Mouse (Mus musculus): ENCODE data around the gene Nxpe4. TPM values are rescaled to one million over a fixed set of nuclear protein-coding genes. Genes with fewer than 3 reads are reported as not detected.
"Not testable (repeated sequence)": the region's sequence is repeated elsewhere in the genome, so short reads cannot be mapped to it uniquely, and the experiment has no call there.

Gene Nxpe4
- polyA plus RNA-seq, 1 experiment from 2014 or later, result 7.8 TPM

DNA sequence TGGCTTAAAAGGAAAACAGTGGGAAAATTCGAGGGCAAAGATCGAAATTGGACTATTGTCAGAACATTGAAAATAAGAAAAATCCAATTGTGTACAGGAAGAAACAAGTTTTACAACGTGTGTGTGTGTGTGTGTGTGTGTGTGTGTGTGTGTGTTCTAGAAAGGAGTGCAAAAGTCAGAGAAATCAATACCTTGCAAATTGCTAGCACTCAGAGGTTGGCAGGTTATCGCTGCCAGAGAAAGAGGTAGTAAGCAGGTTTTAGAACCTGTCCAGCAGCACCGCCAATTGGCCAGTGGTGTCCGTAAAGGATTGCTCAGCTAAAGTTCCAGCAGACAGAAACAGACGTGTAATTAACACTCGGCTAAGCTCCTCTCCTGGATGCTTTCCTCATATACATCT lies 122.4 kb downstream of the Nxpe4 start:
- Histone ChIP-seq H3K27me3 (ENCODE audit: control insufficient read depth, insufficient read depth, low read length) (no peaks in the 10 kb centered on the region), H3K9me3 (ENCODE audit: control insufficient read depth, low read length) (no peaks in the 10 kb centered on the region), H3K4me3 (ENCODE audit: low read length) (no peak overlapping the region), H3K9ac (ENCODE audit: low read depth, low read length) (no peak overlapping the region), H3K27ac (ENCODE audit: low read depth, low read length) (no peak overlapping the region), H3K4me2 (replicated peaks; ENCODE audit: low read depth, low read length) (no peak overlapping the region), H3K36me3 (ENCODE audit: control insufficient read depth, insufficient read depth, low read length) (no peaks in the 10 kb centered on the region), H3K4me1 (ENCODE audit: control insufficient read depth, insufficient read depth, low read length) (no peaks in the 10 kb centered on the region)
- WGBS, result 89% methylated on average over 8 of the region's 8 CpGs
- ATAC-seq (ENCODE audit: low FRiP score, low TSS enrichment), result no peak

GRCm38 (mm10) chr9:48290281-48290680 lies 128.5 kb downstream of the Nxpe4 start:
- Histone ChIP-seq H3K27ac (ENCODE audit: low read depth, low read length) (no peak overlapping the region), H3K36me3 (ENCODE audit: control insufficient read depth, insufficient read depth, low read length) (no peaks in the 10 kb centered on the region), H3K4me3 (ENCODE audit: low read length) (no peak overlapping the region), H3K4me1 (ENCODE audit: control insufficient read depth, insufficient read depth, low read length) (no peaks in the 10 kb centered on the region), H3K9ac (ENCODE audit: low read depth, low read length) (no peak overlapping the region), H3K9me3 (ENCODE audit: control insufficient read depth, low read length) (no peaks in the 10 kb centered on the region), H3K27me3 (ENCODE audit: control insufficient read depth, insufficient read depth, low read length) (no peaks in the 10 kb centered on the region), H3K4me2 (replicated peaks; ENCODE audit: low read depth, low read length) (no peak overlapping the region)
- 93% methylated on average over 1 of the region's 1 CpGs for WGBS
- ATAC-seq (ENCODE audit: low FRiP score, low TSS enrichment), result no peak

GRCm38 (mm10) chr9:48294754-48295153 lies 132.9 kb downstream of the Nxpe4 start:
- Histone ChIP-seq H3K4me3 (ENCODE audit: low read length) (no peak overlapping the region), H3K9me3 (ENCODE audit: control insufficient read depth, low read length) (no peaks in the 10 kb centered on the region), H3K4me1 (ENCODE audit: control insufficient read depth, insufficient read depth, low read length) (0 out of 2 replicates have a peak, but pooled peaks cover 3% of the 10 kb centered on the region), H3K27ac (ENCODE audit: low read depth, low read length) (no peak overlapping the region), H3K9ac (ENCODE audit: low read depth, low read length) (no peak overlapping the region), H3K4me2 (replicated peaks; ENCODE audit: low read depth, low read length) (no peak overlapping the region), H3K36me3 (ENCODE audit: control insufficient read depth, insufficient read depth, low read length) (no peaks in the 10 kb centered on the region), H3K27me3 (ENCODE audit: control insufficient read depth, insufficient read depth, low read length) (no peaks in the 10 kb centered on the region)
- no peak for ATAC-seq (ENCODE audit: low FRiP score, low TSS enrichment)
- WGBS, result 77% methylated on average over 2 of the region's 2 CpGs

GRCm38 (mm10) chr9:48298983-48299382 lies 137.2 kb downstream of the Nxpe4 start:
- no peak overlapping the region for H3K27ac ChIP-seq (ENCODE audit: low read depth, low read length)
- H3K9me3 ChIP-seq (ENCODE audit: control insufficient read depth, low read length), result no peaks in the 10 kb centered on the region
- no peak for ATAC-seq (ENCODE audit: low FRiP score, low TSS enrichment)
- H3K4me1 ChIP-seq (ENCODE audit: control insufficient read depth, insufficient read depth, low read length), result 0 out of 2 replicates have a peak, but pooled peaks cover 3% of the 10 kb centered on the region
- H3K27me3 ChIP-seq (ENCODE audit: control insufficient read depth, insufficient read depth, low read length), result no peaks in the 10 kb centered on the region
- H3K36me3 ChIP-seq (ENCODE audit: control insufficient read depth, insufficient read depth, low read length), result no peaks in the 10 kb centered on the region
- no peak overlapping the region for H3K4me2 ChIP-seq (replicated peaks; ENCODE audit: low read depth, low read length)
- H3K4me3 ChIP-seq (ENCODE audit: low read length), result no peak overlapping the region
- H3K9ac ChIP-seq (ENCODE audit: low read depth, low read length), result no peak overlapping the region
- 82% methylated on average over 7 of the region's 7 CpGs for WGBS

DNA sequence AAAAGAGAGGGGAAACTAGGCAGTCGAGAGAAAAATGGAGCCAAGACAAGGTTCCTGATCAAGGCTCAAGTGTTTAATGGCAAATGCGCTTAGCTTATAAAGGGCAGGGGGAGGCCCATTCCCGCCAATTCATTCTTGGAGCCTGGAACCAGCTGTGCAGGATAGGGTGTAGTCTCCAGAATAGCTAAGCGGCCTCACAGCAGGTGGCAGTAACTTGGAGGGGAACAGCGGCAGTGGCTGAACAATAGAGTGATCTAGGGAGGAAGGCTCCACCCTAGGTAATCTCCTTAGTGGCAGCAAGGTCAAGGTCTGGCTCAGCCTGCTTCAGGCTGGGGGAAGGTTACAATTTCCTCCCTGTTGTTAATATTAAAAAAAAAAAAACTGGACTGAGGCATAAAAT lies 141.7 kb downstream of the Nxpe4 start:
- H3K9ac ChIP-seq (ENCODE audit: low read depth, low read length); H3K4me3 ChIP-seq (ENCODE audit: low read length); H3K36me3 ChIP-seq (ENCODE audit: control insufficient read depth, insufficient read depth, low read length); H3K27ac ChIP-seq (ENCODE audit: low read depth, low read length); H3K27me3 ChIP-seq (ENCODE audit: control insufficient read depth, insufficient read depth, low read length); H3K9me3 ChIP-seq (ENCODE audit: control insufficient read depth, low read length); H3K4me2 ChIP-seq (replicated peaks; ENCODE audit: low read depth, low read length); H3K4me1 ChIP-seq (ENCODE audit: control insufficient read depth, insufficient read depth, low read length); ATAC-seq (ENCODE audit: low FRiP score, low TSS enrichment): not testable (repeated sequence)
- WGBS, result 51% methylated on average over 5 of the region's 5 CpGs

DNA sequence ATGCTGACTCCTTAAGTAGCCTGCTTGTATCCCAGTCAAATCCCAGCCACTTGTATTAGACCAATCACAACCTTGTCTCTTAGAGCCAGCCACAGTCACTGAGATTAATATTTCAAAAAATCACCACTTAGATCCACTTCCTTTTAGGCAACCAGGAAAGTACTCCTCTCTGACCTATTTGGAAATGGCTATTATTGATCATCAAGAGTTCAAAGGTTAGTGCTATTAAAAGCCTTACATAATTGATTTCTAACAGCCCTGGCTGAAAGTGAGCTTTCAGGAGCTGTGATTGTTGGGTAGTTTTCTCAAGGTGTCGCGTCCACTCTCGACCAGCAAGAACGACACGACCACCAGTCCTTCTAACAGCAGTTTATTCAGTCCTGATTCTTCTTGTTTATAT lies 149.4 kb downstream of the Nxpe4 start:
- H3K9ac ChIP-seq (ENCODE audit: low read depth, low read length), result no peak overlapping the region
- no peak overlapping the region for H3K4me2 ChIP-seq (replicated peaks; ENCODE audit: low read depth, low read length)
- H3K36me3 ChIP-seq (ENCODE audit: control insufficient read depth, insufficient read depth, low read length), result no peaks in the 10 kb centered on the region
- no peaks in the 10 kb centered on the region for H3K9me3 ChIP-seq (ENCODE audit: control insufficient read depth, low read length)
- H3K27ac ChIP-seq (ENCODE audit: low read depth, low read length), result no peak overlapping the region
- H3K4me3 ChIP-seq (ENCODE audit: low read length), result no peak overlapping the region
- H3K27me3 ChIP-seq (ENCODE audit: control insufficient read depth, insufficient read depth, low read length), result no peaks in the 10 kb centered on the region
- WGBS, result 78% methylated on average over 5 of the region's 5 CpGs
- no peaks in the 10 kb centered on the region for H3K4me1 ChIP-seq (ENCODE audit: control insufficient read depth, insufficient read depth, low read length)
- ATAC-seq (ENCODE audit: low FRiP score, low TSS enrichment), result no peak

- H3K4me1 ChIP-seq (ENCODE audit: control insufficient read depth, insufficient read depth, low read length), result no peaks in the 10 kb centered on the region
- no peaks in the 10 kb centered on the region for H3K27me3 ChIP-seq (ENCODE audit: control insufficient read depth, insufficient read depth, low read length)
- ATAC-seq (ENCODE audit: low FRiP score, low TSS enrichment), result no peak
- 45% methylated on average over 3 of the region's 3 CpGs for whole genome bisulfite sequencing
- H3K36me3 ChIP-seq (ENCODE audit: control insufficient read depth, insufficient read depth, low read length), result no peaks in the 10 kb centered on the region
- H3K27ac ChIP-seq (ENCODE audit: low read depth, low read length), result peak overlapping the region; percentile 55; the same call in 1 of the 2 replicates
- H3K4me2 ChIP-seq (replicated peaks; ENCODE audit: low read depth, low read length), result no peak overlapping the region
- H3K9ac ChIP-seq (ENCODE audit: low read depth, low read length), result no peak overlapping the region
- H3K4me3 ChIP-seq (ENCODE audit: low read length), result no peak overlapping the region
- H3K9me3 ChIP-seq (ENCODE audit: control insufficient read depth, low read length), result no peaks in the 10 kb centered on the region
These were observed 152.4 kb downstream of the Nxpe4 start for GRCm38 (mm10) chr9:48314194-48314593.

GRCm38 (mm10) chr9:48315825-48316224 lies 154.0 kb downstream of the Nxpe4 start:
- WGBS, result 74% methylated on average over 1 of the region's 1 CpGs
- no peaks in the 10 kb centered on the region for H3K4me1 ChIP-seq (ENCODE audit: control insufficient read depth, insufficient read depth, low read length)
- H3K9me3 ChIP-seq (ENCODE audit: control insufficient read depth, low read length), result no peaks in the 10 kb centered on the region
- no peak overlapping the region for H3K4me3 ChIP-seq (ENCODE audit: low read length)
- no peaks in the 10 kb centered on the region for H3K27me3 ChIP-seq (ENCODE audit: control insufficient read depth, insufficient read depth, low read length)
- ATAC-seq (ENCODE audit: low FRiP score, low TSS enrichment), result no peak
- no peak overlapping the region for H3K4me2 ChIP-seq (replicated peaks; ENCODE audit: low read depth, low read length)
- H3K27ac ChIP-seq (ENCODE audit: low read depth, low read length), result no peak overlapping the region
- no peak overlapping the region for H3K9ac ChIP-seq (ENCODE audit: low read depth, low read length)
- no peaks in the 10 kb centered on the region for H3K36me3 ChIP-seq (ENCODE audit: control insufficient read depth, insufficient read depth, low read length)

DNA sequence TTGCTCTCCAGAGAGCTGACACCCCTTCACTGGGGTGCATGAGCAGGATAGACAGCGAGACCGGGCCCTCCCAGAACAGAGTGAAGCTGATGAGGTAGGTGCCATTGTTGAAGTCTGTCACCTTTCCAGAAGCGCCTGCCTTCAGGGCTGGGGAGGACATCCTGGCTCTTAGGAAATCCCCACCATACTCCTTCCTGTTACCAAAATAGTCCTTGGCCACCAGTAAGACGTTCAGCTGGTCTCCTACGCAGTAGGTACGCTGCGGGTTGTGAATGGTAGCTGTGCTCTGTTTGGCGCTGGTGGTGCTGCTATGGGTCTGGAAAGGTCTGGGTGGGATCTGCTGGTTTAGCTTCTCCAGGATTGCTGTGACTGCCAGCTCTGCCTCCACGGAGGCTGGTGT lies 164.5 kb downstream of the Nxpe4 start:
- no peak overlapping the region for H3K27ac ChIP-seq (ENCODE audit: low read depth, low read length)
- H3K9me3 ChIP-seq (ENCODE audit: control insufficient read depth, low read length), result no peaks in the 10 kb centered on the region
- H3K27me3 ChIP-seq (ENCODE audit: control insufficient read depth, insufficient read depth, low read length), result no peaks in the 10 kb centered on the region
- no peak for ATAC-seq (ENCODE audit: low FRiP score, low TSS enrichment)
- no peaks in the 10 kb centered on the region for H3K36me3 ChIP-seq (ENCODE audit: control insufficient read depth, insufficient read depth, low read length)
- H3K4me3 ChIP-seq (ENCODE audit: low read length), result no peak overlapping the region
- H3K4me1 ChIP-seq (ENCODE audit: control insufficient read depth, insufficient read depth, low read length), result no peaks in the 10 kb centered on the region
- 84% methylated on average over 9 of the region's 9 CpGs for WGBS
- no peak overlapping the region for H3K4me2 ChIP-seq (replicated peaks; ENCODE audit: low read depth, low read length)
- H3K9ac ChIP-seq (ENCODE audit: low read depth, low read length), result no peak overlapping the region

DNA sequence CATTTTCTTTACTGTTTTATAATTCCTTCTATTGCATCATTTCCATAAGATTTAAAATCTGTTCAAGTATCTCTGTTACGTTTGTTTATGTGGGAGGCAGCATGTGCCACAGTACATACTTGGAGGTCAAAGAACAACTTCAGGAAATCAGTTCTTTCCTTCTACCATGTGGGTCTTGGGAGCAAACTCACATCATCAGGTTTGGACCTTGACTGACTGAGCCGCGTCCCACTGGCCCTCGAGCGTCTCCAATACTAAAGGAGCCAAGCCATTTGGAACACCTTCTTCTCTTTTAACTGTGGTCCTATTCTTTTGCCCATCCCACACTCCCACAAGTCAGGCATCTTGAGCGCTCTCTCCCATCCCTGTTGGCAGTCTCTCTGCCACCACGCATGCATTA lies 167.8 kb downstream of the Nxpe4 start:
- Histone ChIP-seq H3K27me3 (ENCODE audit: control insufficient read depth, insufficient read depth, low read length) (no peaks in the 10 kb centered on the region), H3K9me3 (ENCODE audit: control insufficient read depth, low read length) (no peaks in the 10 kb centered on the region), H3K4me3 (ENCODE audit: low read length) (no peak overlapping the region), H3K36me3 (ENCODE audit: control insufficient read depth, insufficient read depth, low read length) (no peaks in the 10 kb centered on the region), H3K4me2 (replicated peaks; ENCODE audit: low read depth, low read length) (no peak overlapping the region), H3K4me1 (ENCODE audit: control insufficient read depth, insufficient read depth, low read length) (no peaks in the 10 kb centered on the region), H3K9ac (ENCODE audit: low read depth, low read length) (no peak overlapping the region), H3K27ac (ENCODE audit: low read depth, low read length) (no peak overlapping the region)
- 91% methylated on average over 7 of the region's 7 CpGs for WGBS
- ATAC-seq (ENCODE audit: low FRiP score, low TSS enrichment), result no peak
